Mouse (Mus musculus) left cerebral cortex, adult 2 months (tissue): ENCODE measurements around the gene Pde9a. TPM values are rescaled to one million over a fixed set of nuclear protein-coding genes. Genes with fewer than 3 reads are reported as not detected.

Experiments
- DNase-seq, 2 experiments: peaks; one replicate each; pipeline ENCODE4 v3.0.0; 2021 to 2022; ENCODE audit warnings: low spot score in 2 of 2, mixed read lengths in 1 of 2; ENCODE audit errors: extremely low spot score in 1 of 2
- H3K27ac ChIP-seq: fragments of 200-600 bp; 2 replicates; pipeline ENCODE4 v1.8.1; 2022
- H3K4me3 ChIP-seq: fragments of 200-600 bp; 2 replicates; pipeline ENCODE4 v1.8.1; 2022
- CTCF ChIP-seq: fragments of 200-600 bp; IDR thresholded peaks from 2 replicates; pipeline ENCODE4 v1.8.1; 2022; ENCODE audit warnings: antibody characterized with exemption, mild to moderate bottlenecking, moderate library complexity
- intact Hi-C: fragments of 180-260 bp; cut with DNase I; formaldehyde crosslinking; loops from one replicate; pipeline ENCODE4 v1.15.1; 2025
- total RNA-seq, 2 experiments: library from RNA; stranded (reverse); gene quantifications; 2 replicates each; pipeline ENCODE4 v1.2.3; 2021

Pde9a gene
- total RNA-seq, 2 experiments from 2014 or later: 23.7 to 25.0 TPM

GRCm38 (mm10) chr17:31360582-31360981 is 25.4 kb upstream of the Pde9a start:
- Histone ChIP-seq H3K27ac (no peak overlapping the region), H3K4me3 (no peak overlapping the region)
- intact Hi-C loops: no loop called here
- TF ChIP-seq CTCF: no peak
- no peak for DNase-seq

GRCm38 (mm10) chr17:31365586-31366166 is 20.3 kb upstream of the Pde9a start:
- H3K4me3 ChIP-seq: no peak overlapping the region
- no peak for DNase-seq
- TF ChIP-seq CTCF: no peak
- intact Hi-C loops: no loop called here
- H3K27ac ChIP-seq: no peak overlapping the region

- Histone ChIP-seq H3K4me3 (no peak overlapping the region), H3K27ac (no peak overlapping the region)
- DNase-seq: no peak
- intact Hi-C loops: no loop called here
- no peak for TF ChIP-seq CTCF
These were observed 15.8 kb upstream of the Pde9a start for GRCm38 (mm10) chr17:31370221-31370620.

GRCm38 (mm10) chr17:31370931-31371330 is 15.1 kb upstream of the Pde9a start:
- DNase-seq: no peak
- intact Hi-C loops: no loop called here
- H3K4me3 ChIP-seq: no peak overlapping the region
- no peak overlapping the region for H3K27ac ChIP-seq
- TF ChIP-seq CTCF: no peak

- DNase-seq: peak; percentile 60 to 71
- peak overlapping the region; percentile 19; the same call in 1 of the 2 replicates for H3K4me3 ChIP-seq
- TF ChIP-seq CTCF: peak; percentile 93
- peak overlapping the region; percentile 56 for H3K27ac ChIP-seq
- intact Hi-C loops: loop anchor here (1.0 to 2.0 kb wide), 2 partner anchors 73 to 114 kb away; no protein-coding TSS in a partner anchor
These were observed 8.0 kb upstream of the Pde9a start for GRCm38 (mm10) chr17:31377961-31378360.

- Histone ChIP-seq H3K27ac (peak overlapping the region; percentile 56), H3K4me3 (peak overlapping the region; percentile 19; the same call in 1 of the 2 replicates)
- DNase-seq: no peak
- intact Hi-C loops: loop anchor here (1.0 to 2.0 kb wide), 2 partner anchors 72 to 114 kb away; no protein-coding TSS in a partner anchor
- no peak for TF ChIP-seq CTCF
These were observed 7.6 kb upstream of the Pde9a start for GRCm38 (mm10) chr17:31378361-31378761.

GRCm38 (mm10) chr17:31379086-31379485 is 6.9 kb upstream of the Pde9a start:
- DNase-seq: no peak
- Histone ChIP-seq H3K27ac (no peak overlapping the region), H3K4me3 (no peak overlapping the region)
- TF ChIP-seq CTCF: peak; percentile 21
- intact Hi-C loops: loop anchor here (2.0 kb wide), 1 partner anchor 72 kb away; no protein-coding TSS in a partner anchor

GRCm38 (mm10) chr17:31379863-31380262 is 6.1 kb upstream of the Pde9a start:
- no peak overlapping the region for H3K4me3 ChIP-seq
- H3K27ac ChIP-seq: no peak overlapping the region
- TF ChIP-seq CTCF: no peak
- no peak for DNase-seq
- intact Hi-C loops: loop anchor here (2.0 kb wide), 1 partner anchor 71 kb away; no protein-coding TSS in a partner anchor

- Histone ChIP-seq H3K4me3 (no peak overlapping the region), H3K27ac (no peak overlapping the region)
- DNase-seq: no peak
- intact Hi-C loops: no loop called here
- no peak for TF ChIP-seq CTCF
These were observed 2.7 kb upstream of the Pde9a start for GRCm38 (mm10) chr17:31383320-31383719.

GRCm38 (mm10) chr17:31384968-31385627 is 912 bp upstream of the Pde9a start:
- H3K4me3 ChIP-seq: no peak overlapping the region
- intact Hi-C loops: loop anchor here (5.0 kb wide), 1 partner anchor 42 kb away; no protein-coding TSS in a partner anchor
- DNase-seq: no peak
- peak overlapping the region; percentile 55; the same call in 1 of the 2 replicates for H3K27ac ChIP-seq
- TF ChIP-seq CTCF: no peak

- Histone ChIP-seq H3K4me3 (peak overlapping the region; percentile 79), H3K27ac (peak overlapping the region; percentile 81)
- TF ChIP-seq CTCF: no peak
- DNase-seq: no peak
- intact Hi-C loops: loop anchor here (5.0 kb wide), 1 partner anchor 40 kb away; no protein-coding TSS in a partner anchor
These were observed 811 bp downstream of the Pde9a start for GRCm38 (mm10) chr17:31386766-31387275.

GRCm38 (mm10) chr17:31389432-31390050 is 3.5 kb downstream of the Pde9a start:
- no peak for TF ChIP-seq CTCF
- no peak overlapping the region for H3K27ac ChIP-seq
- intact Hi-C loops: loop anchor here (5.0 kb wide), 1 partner anchor 38 kb away; no protein-coding TSS in a partner anchor

More at GRCm38 (mm10) chr17:31389432-31390050, 3.5 kb downstream of the Pde9a start:
- no peak for DNase-seq
- no peak overlapping the region for H3K4me3 ChIP-seq
